Mouse (Mus musculus): ENCODE results near the gene Gm20388.

- TF ChIP-seq POLR2A (IDR thresholded peaks at IDR 0.05; ENCODE audit: insufficient read depth, low read length) (no peak), CTCF (IDR thresholded peaks at IDR 0.05; ENCODE audit: low read depth, low read length) (no peak), EP300 (IDR thresholded peaks at IDR 0.05; ENCODE audit: insufficient read depth, low read depth, low read length) (no peak)
Measured at GRCm38 (mm10) chr8:123891271-123891670, 3980.6 kb downstream of the Gm20388 start.

Measured in ES-Bruce4 (cell line).